Comparison of ENCODE assay signal across 10 mouse cellular contexts in genomic region chr1:79696933-79697332, GRCm38 (mm10). TPM values are rescaled to one million over a fixed set of nuclear protein-coding genes. Genes with fewer than 3 reads are reported as not detected.
DNase-seq lines count a peak whose midpoint lies in the region; ATAC-seq lines count a peak whose summit lies in the region.
"Had no signal": no experiment of that assay in that cellular context is flagged by ENCODE, and none has a peak within 500 bp of the region (broad histone marks: within the 10 kb centered on the region; RNA-seq: fewer than 3 reads in every experiment).

No protein-coding gene starts in this region.

- H3K27me3 ChIP-seq in heart, embryonic 10.5 days (ENCODE audit: insufficient read depth, poor library complexity, severe bottlenecking), result no peaks in the 10 kb centered on the region
- H3K27me3 ChIP-seq in lung, embryonic 15.5 days, result no peaks in the 10 kb centered on the region
- no peaks in the 10 kb centered on the region for H3K27me3 ChIP-seq in forebrain, embryonic 11.5 days (ENCODE audit: control insufficient read depth, insufficient read depth, low read length)
- H3K27me3 ChIP-seq in midbrain, embryonic 15.5 days (replicated peaks), result no peaks in the 10 kb centered on the region
- H3K27me3 ChIP-seq: limb, embryonic 15.5 days had no signal

- no peak overlapping the region for H3K27ac ChIP-seq in heart, embryonic 10.5 days
- peak overlapping the region; percentile 51 for H3K27ac ChIP-seq in lung, embryonic 15.5 days
- no peak overlapping the region for H3K27ac ChIP-seq in forebrain, embryonic 11.5 days (ENCODE audit: low read depth, low read length)
- H3K27ac ChIP-seq in midbrain, embryonic 15.5 days, result no peak overlapping the region
- H3K27ac ChIP-seq: limb, embryonic 15.5 days had no signal

- H3K4me1 ChIP-seq in heart, embryonic 10.5 days, result no peaks in the 10 kb centered on the region
- H3K4me1 ChIP-seq in lung, embryonic 15.5 days, result peaks cover 10% of the 10 kb centered on the region
- H3K4me1 ChIP-seq in forebrain, embryonic 11.5 days (replicated peaks; ENCODE audit: control insufficient read depth, insufficient read depth, low read length), result 0 out of 2 replicates have a peak, but pooled peaks cover 2% of the 10 kb centered on the region
- H3K4me1 ChIP-seq in midbrain, embryonic 15.5 days, result peaks cover 6% of the 10 kb centered on the region; the same call in 1 of the 2 replicates

- H3K36me3 ChIP-seq in heart, embryonic 10.5 days, result no peaks in the 10 kb centered on the region
- H3K36me3 ChIP-seq in lung, embryonic 15.5 days, result no peaks in the 10 kb centered on the region
- no peaks in the 10 kb centered on the region for H3K36me3 ChIP-seq in forebrain, embryonic 11.5 days (ENCODE audit: control insufficient read depth, insufficient read depth, low read length)
- 0 out of 2 replicates have a peak, but pooled peaks cover 6% of the 10 kb centered on the region for H3K36me3 ChIP-seq in midbrain, embryonic 15.5 days (replicated peaks)
- H3K36me3 ChIP-seq: limb, embryonic 15.5 days had no signal

- peak; percentile 58; the same call in 1 of the 2 replicates for ATAC-seq in lung, embryonic 15.5 days (ENCODE audit: borderline replicate concordance, extremely low read depth, low FRiP score, low TSS enrichment)
- ATAC-seq in forebrain, embryonic 11.5 days (replicated peaks; ENCODE audit: low FRiP score), result peak; percentile 71
- ATAC-seq in midbrain, embryonic 15.5 days (replicated peaks), result peak; percentile 60; the same call in 1 of the 2 replicates

- intact Hi-C loops in heart, postnatal 36 days (cut with DNase I), result no loop called here

- H3K4me2 ChIP-seq in lung, embryonic 15.5 days, result no peak overlapping the region
- H3K4me2 ChIP-seq in forebrain, embryonic 11.5 days (ENCODE audit: low read depth, low read length, severe bottlenecking), result no peak overlapping the region
- no peak overlapping the region for H3K4me2 ChIP-seq in midbrain, embryonic 15.5 days
- H3K4me2 ChIP-seq: limb, embryonic 15.5 days had no signal

- 57% methylated on average over 5 of the region's 5 CpGs for WGBS in heart, embryonic 10.5 days
- 41% methylated on average over 5 of the region's 5 CpGs for WGBS in lung, embryonic 15.5 days
- 67% methylated on average over 5 of the region's 5 CpGs for WGBS in forebrain, embryonic 11.5 days
- WGBS in midbrain, embryonic 15.5 days, result 58% methylated on average over 5 of the region's 5 CpGs

- H3K9me3 ChIP-seq in heart, embryonic 10.5 days, result no peaks in the 10 kb centered on the region
- H3K9me3 ChIP-seq in lung, embryonic 15.5 days, result no peaks in the 10 kb centered on the region
- no peaks in the 10 kb centered on the region for H3K9me3 ChIP-seq in forebrain, embryonic 11.5 days (ENCODE audit: control insufficient read depth, low read length)
- H3K9me3 ChIP-seq in midbrain, embryonic 15.5 days, result no peaks in the 10 kb centered on the region
- H3K9me3 ChIP-seq: limb, embryonic 15.5 days had no signal

- H3K9ac ChIP-seq in lung, embryonic 15.5 days, result no peak overlapping the region
- no peak overlapping the region for H3K9ac ChIP-seq in forebrain, embryonic 11.5 days (ENCODE audit: low read length)
- H3K9ac ChIP-seq in midbrain, embryonic 15.5 days, result no peak overlapping the region
- H3K9ac ChIP-seq: limb, embryonic 15.5 days had no signal

- DNase-seq in heart, embryonic 10.5 days (ENCODE audit: low spot score), result peak; percentile 54
- DNase-seq in heart, postnatal 36 days, result no peak
- no peak for DNase-seq in lung, postnatal 4 days
- DNase-seq in forebrain, embryonic 11.5 days (ENCODE audit: low spot score), result no peak
- DNase-seq in thymus, postnatal 25 days, result no peak
- no peak for DNase-seq in thymus, postnatal 0 days (ENCODE audit: low spot score)
- DNase-seq: gastrocnemius, postnatal 14 days had no signal

- no peak overlapping the region for H3K4me3 ChIP-seq in heart, embryonic 10.5 days
- no peak overlapping the region for H3K4me3 ChIP-seq in lung, embryonic 15.5 days
- no peak overlapping the region for H3K4me3 ChIP-seq in forebrain, embryonic 11.5 days (ENCODE audit: low read depth, low read length)
- no peak overlapping the region for H3K4me3 ChIP-seq in midbrain, embryonic 15.5 days
- H3K4me3 ChIP-seq: limb, embryonic 15.5 days had no signal

RNA-seq across cellular contexts. Expression of gene Ap1s3, which starts 25.2 kb away (rescaled TPM):
- polyA plus RNA-seq in heart, embryonic 10.5 days (2016; fragmentation: Nextera tagmentation; extraction: Ambion mirVana), result 0.21 and 0.28 TPM in 2 replicates
- total RNA-seq in heart, postnatal 36 days (2021), result under 1 TPM; 0.16 to 0.36 TPM
- 0.34 and 0.76 TPM in 2 replicates for polyA plus RNA-seq in lung, embryonic 15.5 days (2015; fragmentation: Nextera tagmentation; extraction: Ambion mirVana)
- polyA plus RNA-seq in forebrain, embryonic 11.5 days (2014; fragmentation: Nextera tagmentation; extraction: Ambion mirVana), result 0.17 TPM in 1 of 2 replicates, not detected in the other
- polyA plus RNA-seq in midbrain, embryonic 15.5 days (2015; fragmentation: Nextera tagmentation; extraction: Ambion mirVana), result 0.15 and 0.37 TPM in 2 replicates
- 1.2 and 1.3 TPM in 2 replicates for polyA plus RNA-seq in thymus, postnatal 0 days (2015; fragmentation: Nextera tagmentation; extraction: Ambion mirVana)
